Mouse (Mus musculus) lung, postnatal 0 days (tissue): ENCODE measurements around the gene Apc2.

Source experiments
- CTCF ChIP-seq: IDR thresholded peaks from 2 replicates; pipeline ENCODE4 v1.5.1; 2016; ENCODE audit warnings: antibody characterized with exemption, mild to moderate bottlenecking
- EP300 ChIP-seq: IDR thresholded peaks from 2 replicates; pipeline ENCODE4 v1.6.1; 2016; ENCODE audit warnings: antibody characterized with exemption, mild to moderate bottlenecking, control low read depth

DNA sequence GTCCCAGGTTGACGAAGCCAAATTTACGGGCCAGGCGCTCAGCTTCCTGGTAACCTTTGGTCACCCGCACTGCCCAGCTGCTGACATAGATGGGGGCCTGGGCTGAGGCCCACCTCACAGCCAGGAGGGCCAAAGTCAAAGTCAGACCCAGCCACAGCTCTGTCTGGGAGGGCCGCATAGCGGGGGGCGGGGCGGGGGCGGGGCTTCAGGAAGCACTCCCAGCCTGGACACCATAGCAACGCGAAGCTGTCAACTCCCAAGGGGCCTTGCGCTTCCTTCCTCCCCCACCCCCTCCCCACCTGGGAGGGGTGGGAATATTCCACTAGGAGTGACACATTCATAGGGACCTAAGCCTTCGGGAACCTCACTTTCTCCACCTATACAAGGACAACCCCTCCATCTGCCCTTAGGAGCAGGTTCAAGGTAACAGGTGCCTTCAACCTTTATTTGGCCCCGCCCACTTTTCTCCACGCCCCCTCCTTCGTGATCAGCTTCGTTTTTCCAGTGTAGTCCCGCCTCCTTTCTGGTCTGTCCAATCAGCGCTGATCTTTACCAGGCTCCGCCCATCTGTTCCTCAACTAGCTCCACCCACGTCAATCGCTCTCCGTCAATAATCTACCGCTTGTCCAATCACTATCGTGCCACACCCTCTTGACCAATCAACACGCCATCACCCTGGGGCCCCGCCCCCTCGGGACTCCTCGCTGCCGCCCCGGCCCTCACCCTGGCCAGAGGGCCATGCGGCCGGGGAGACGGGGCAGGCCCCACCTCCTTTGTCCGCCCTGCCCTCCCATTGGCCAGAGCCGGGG is 33.7 kb downstream of the Apc2 start, which contains the start of the genes Pcsk4 and Reep6:
- no peak for TF ChIP-seq CTCF
- no peak for TF ChIP-seq EP300
